Mouse (Mus musculus): ENCODE measurements around the gene Nkx6-2. TPM values are rescaled to one million over a fixed set of nuclear protein-coding genes. Genes with fewer than 3 reads are reported as not detected.

Gene Nkx6-2
- total RNA-seq, 4 experiments from 2014 or later: 0.19 to 0.34 TPM; not detected in 2

Other genes with a start within 250 kb of the Nkx6-2 start
- gene Inpp5a, start 193.7 kb downstream of the Nkx6-2 start, total RNA-seq (2022): 100 to 1,000 TPM; 291 to 307 (median 299) TPM
- gene Cfap46, start 101.0 kb upstream of the Nkx6-2 start, total RNA-seq (2022): under 1 TPM in 3 of 4 experiments, not detected in 1; 0.13 to 0.16 (median 0.16) TPM